Mouse (Mus musculus): ENCODE results near the gene Sec62. TPM values are rescaled to one million over a fixed set of nuclear protein-coding genes. Genes with fewer than 3 reads are reported as not detected.
"Not testable (repeated sequence)": the region's sequence is repeated elsewhere in the genome, so short reads cannot be mapped to it uniquely, and the experiment has no call there.

Sec62 gene
- total RNA-seq, 2 experiments from 2014 or later = 90.1 to 96.4 TPM

DNA sequence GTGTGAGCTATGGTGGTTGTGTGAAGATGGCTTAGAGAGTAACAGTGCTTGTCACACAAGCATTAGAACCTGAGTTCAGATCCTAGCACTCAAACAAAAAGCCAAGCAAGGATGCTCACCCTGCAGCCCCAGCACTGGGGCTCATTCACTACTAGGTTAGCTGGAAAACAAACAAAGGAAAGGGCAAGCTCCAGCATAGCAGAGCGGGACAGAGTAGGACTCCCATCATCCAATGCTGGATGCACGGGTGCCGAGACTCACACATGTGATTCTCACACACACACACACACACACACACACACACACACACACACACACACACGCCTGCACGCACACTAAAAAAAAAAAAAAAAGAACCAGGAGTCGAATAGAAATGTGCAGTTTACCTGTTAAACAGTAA, 58.7 kb downstream of the Sec62 start:
- H3K4me3 ChIP-seq = no peak overlapping the region
- no peak for TF ChIP-seq CTCF (conservative IDR thresholded peaks at IDR 0.05)
- no peak overlapping the region for H3K27ac ChIP-seq
- DNase-seq (ENCODE audit: low spot score in 2 of 2) = no peak

GRCm38 (mm10) chr3:30853596-30853995, 60.9 kb downstream of the Sec62 start:
- Histone ChIP-seq H3K27ac (no peak overlapping the region), H3K4me3 (no peak overlapping the region)
- DNase-seq (ENCODE audit: low spot score in 2 of 2) = no peak
- no peak for TF ChIP-seq CTCF (conservative IDR thresholded peaks at IDR 0.05)

DNA sequence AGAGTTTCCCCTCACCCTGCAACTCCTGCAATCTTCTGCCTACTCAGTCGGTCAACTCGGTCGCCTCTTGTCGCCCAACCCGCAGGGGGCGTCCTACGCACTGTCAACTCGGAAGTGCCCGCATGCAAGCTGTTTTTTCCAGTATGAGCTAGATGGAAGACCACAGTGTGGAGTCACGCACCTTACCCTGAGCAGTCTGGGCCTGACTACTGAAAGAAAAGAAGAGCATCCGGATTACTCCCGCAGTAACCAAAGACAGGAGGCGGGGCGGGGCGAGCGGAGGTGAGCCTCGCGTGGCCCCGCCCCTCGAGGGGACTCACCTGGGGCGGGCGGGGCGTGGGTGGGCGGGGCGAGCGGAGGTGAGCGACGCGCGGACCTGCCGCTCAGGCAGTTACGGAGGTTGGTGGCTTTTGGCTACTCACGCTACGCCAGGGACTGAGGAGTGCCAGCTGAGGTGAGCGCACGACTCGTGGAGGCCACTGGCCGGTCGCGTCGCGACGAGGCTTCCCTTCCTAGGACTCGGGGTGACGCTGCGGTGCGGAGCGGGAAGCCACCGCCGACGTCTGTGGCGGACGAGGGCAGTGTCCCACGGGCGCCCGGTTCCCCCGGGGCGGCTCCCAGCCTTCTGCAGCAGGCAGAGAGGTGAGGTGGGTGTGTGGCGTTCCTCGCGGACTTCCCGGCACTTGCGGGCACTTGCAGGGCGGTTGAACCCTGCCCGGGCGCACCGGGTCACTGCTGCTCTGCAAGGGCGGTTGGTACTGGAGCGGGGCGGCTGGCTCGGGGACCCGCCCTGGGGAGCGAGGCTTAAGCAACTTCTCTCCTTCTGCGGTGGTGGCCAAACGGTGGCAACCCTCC, 63.2 kb downstream of the Sec62 start, which contains the start of gene Gpr160:
TSS of gene Gpr160 (plus strand) at position 347 of the 855 bp plus-strand sequence.
- peak; percentile 75 for TF ChIP-seq CTCF (conservative IDR thresholded peaks at IDR 0.05)
- peak within 1 kb of the TSS; percentile 73 for H3K4me3 ChIP-seq
- DNase-seq (ENCODE audit: low spot score in 2 of 2) = peak; percentile 18 to 56

DNA sequence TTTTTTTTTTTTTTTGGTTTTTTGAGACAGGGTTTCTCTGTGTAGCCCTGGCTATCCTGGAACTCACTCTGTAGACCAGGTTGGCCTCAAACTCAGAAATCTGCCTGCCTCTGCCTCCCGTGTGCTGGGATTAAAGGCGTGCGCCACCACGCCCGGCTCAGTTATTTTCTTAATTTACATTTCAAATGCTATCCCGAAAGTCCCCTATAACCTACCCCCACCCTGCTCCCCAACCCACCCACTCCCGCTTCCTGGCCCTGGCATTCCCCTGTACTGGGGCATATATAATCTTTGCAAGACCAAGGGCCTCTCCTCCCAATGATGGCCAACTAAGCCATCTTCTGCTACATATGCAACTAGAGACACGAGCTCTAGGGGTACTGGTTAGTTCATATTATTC, 66.9 kb downstream of the Sec62 start:
- DNase-seq (ENCODE audit: low spot score in 2 of 2); H3K27ac ChIP-seq; H3K4me3 ChIP-seq: not testable (repeated sequence)

More for the DNA sequence above, 63.2 kb downstream of the Sec62 start, which contains the start of gene Gpr160:
- peak within 1 kb of the TSS; percentile 54; the same call in 1 of the 2 replicates for H3K27ac ChIP-seq

DNA sequence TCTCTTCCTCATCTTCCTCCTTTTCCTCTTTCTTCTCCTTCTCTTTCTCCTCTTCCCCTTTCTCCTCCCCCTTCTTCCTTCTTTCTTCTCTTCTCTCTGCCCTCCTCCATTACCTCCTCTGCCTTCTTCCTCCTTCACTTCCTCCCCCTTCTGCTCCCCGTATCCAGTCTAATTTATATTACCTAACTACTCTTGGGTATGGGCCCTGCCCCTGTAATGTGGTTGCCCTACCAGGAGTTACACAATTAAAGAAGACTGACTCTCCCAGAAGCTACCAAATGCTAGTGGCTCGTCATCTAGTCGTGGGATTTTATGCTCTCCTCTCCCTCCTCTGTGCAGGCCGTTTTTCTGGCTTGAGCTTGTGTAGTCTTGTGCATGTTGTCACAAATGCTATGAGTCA, 68.0 kb downstream of the Sec62 start:
- DNase-seq (ENCODE audit: low spot score in 2 of 2) = no peak
- TF ChIP-seq CTCF (conservative IDR thresholded peaks at IDR 0.05) = no peak
- H3K27ac ChIP-seq = no peak overlapping the region

DNA sequence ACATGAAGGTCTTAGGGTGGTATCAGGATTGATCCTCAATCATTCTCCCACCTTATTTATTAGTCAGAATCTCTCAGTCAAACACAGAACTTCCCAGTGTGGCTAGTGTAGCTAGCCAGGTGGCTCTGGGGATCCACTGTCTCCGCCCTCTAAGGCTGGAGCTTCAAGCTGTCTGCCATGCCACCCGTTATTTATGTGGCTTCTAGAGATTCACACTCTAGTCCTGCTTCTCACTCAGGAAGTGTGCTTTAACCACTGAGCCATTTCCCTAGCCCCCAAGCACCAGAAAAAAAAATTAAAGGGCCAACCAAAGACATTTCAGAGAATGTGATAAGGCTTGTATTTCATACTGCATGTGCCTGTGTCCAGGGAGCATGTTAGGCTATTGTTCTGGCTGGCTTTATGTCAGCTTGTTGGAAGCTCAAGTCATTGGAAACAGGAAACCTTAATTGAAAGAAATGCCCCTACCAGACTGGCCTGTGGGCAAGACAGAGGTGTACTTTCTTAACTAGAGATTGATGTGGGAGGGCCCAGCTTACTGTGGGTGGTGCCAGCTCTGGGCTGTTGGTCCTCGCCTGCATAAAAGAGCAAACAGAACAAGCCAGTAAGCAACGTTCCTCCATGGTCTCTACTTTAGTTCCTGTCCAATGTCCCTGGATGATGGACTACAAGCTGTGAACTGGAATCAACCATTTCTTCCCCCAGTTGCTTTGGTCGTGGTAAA, 71.2 kb downstream of the Sec62 start:
- no peak for TF ChIP-seq CTCF (conservative IDR thresholded peaks at IDR 0.05)
- Histone ChIP-seq H3K4me3 (no peak overlapping the region), H3K27ac (no peak overlapping the region)
- DNase-seq (ENCODE audit: low spot score in 2 of 2) = no peak

More for the DNA sequence above, 68.0 kb downstream of the Sec62 start:
- no peak overlapping the region for H3K4me3 ChIP-seq

- H3K27ac ChIP-seq = no peak overlapping the region
- H3K4me3 ChIP-seq = no peak overlapping the region
- DNase-seq (ENCODE audit: low spot score in 2 of 2) = no peak
- no peak for TF ChIP-seq CTCF (conservative IDR thresholded peaks at IDR 0.05)
Measured at GRCm38 (mm10) chr3:30864640-30865039, 72.0 kb downstream of the Sec62 start.

DNA sequence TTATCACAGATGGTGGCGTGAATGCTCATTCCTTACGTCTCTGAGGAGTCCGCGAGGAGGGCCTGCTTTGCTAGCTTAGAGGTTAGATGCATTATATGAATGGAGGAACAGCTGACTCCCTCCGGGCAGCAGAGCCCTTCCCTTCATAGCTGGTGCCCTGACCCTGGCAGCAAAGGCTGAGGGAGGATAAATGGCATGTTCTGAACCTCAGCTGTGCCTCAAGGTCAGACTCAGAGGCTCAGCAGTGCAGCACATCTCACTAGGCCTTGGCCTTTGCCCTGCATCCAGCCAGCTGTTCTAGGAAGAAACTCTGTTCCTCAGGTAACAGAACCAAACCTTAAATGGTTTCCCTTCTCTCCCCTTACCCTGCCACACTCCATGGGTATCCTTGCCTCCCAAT, 75.5 kb downstream of the Sec62 start:
- Histone ChIP-seq H3K4me3 (no peak overlapping the region), H3K27ac (no peak overlapping the region)
- no peak for TF ChIP-seq CTCF (conservative IDR thresholded peaks at IDR 0.05)
- DNase-seq (ENCODE audit: low spot score in 2 of 2) = no peak

- Histone ChIP-seq H3K27ac (no peak overlapping the region), H3K4me3 (no peak overlapping the region)
- no peak for TF ChIP-seq CTCF (conservative IDR thresholded peaks at IDR 0.05)
- DNase-seq (ENCODE audit: low spot score in 2 of 2) = no peak
Measured at GRCm38 (mm10) chr3:30868625-30869024, 76.0 kb downstream of the Sec62 start.

- Histone ChIP-seq H3K27ac (no peak overlapping the region), H3K4me3 (no peak overlapping the region)
- DNase-seq (ENCODE audit: low spot score in 2 of 2) = no peak
- no peak for TF ChIP-seq CTCF (conservative IDR thresholded peaks at IDR 0.05)
Measured at GRCm38 (mm10) chr3:30869995-30870394, 77.3 kb downstream of the Sec62 start.

Other genes starting within 250 kb of the Sec62 start
- gene Mecom, start 244.9 kb upstream of the Sec62 start, total RNA-seq (2021) = 1 to 10 TPM; 3.3 to 3.5 TPM
- gene Actrt3, start 192.9 kb upstream of the Sec62 start, total RNA-seq (2021) = under 1 TPM; 0.54 to 0.88 TPM
- 10 to 100 TPM; 14.7 to 15.0 TPM for gene Mynn, start 190.8 kb upstream of the Sec62 start, total RNA-seq (2021)
- not detected for gene Lrriq4, start 148.4 kb upstream of the Sec62 start, total RNA-seq (2021)
- gene Lrrc34, start 145.0 kb upstream of the Sec62 start, total RNA-seq (2021) = under 1 TPM; 0.17 to 0.18 TPM
- not detected for gene Lrrc31, start 93.0 kb upstream of the Sec62 start, total RNA-seq (2021)
- gene Samd7, start 46.6 kb upstream of the Sec62 start, total RNA-seq (2021) = not detected
- gene Gpr160, start 63.1 kb downstream of the Sec62 start, total RNA-seq (2021) = under 1 TPM; 0.37 to 0.79 TPM
- 10 to 100 TPM; 43.2 to 45.7 TPM for gene Phc3, start 176.5 kb downstream of the Sec62 start, total RNA-seq (2021)
- gene Prkci, start 202.9 kb downstream of the Sec62 start, total RNA-seq (2021) = 10 to 100 TPM; 60.9 to 65.0 TPM